Mouse (Mus musculus) MN1 (cell line): ENCODE results near the gene Nav2.

ENCODE experiments used
- DNase-seq: peaks from one replicate; pipeline ENCODE4 v3.0.0-alpha.2; 2016; ENCODE audit warnings: low spot score

Gene Nav2

GRCm38 (mm10) chr7:49400463-49400862 is 491.9 kb downstream of the Nav2 start:
- DNase-seq = no peak

- DNase-seq = no peak
Measured at GRCm38 (mm10) chr7:49402526-49402925, 494.0 kb downstream of the Nav2 start.

- DNase-seq = no peak
Measured at GRCm38 (mm10) chr7:49407688-49408087, 499.2 kb downstream of the Nav2 start.

GRCm38 (mm10) chr7:49408625-49409024 is 500.1 kb downstream of the Nav2 start:
- DNase-seq = no peak

GRCm38 (mm10) chr7:49409265-49409664 is 500.7 kb downstream of the Nav2 start:
- no peak for DNase-seq

- no peak for DNase-seq
Measured at GRCm38 (mm10) chr7:49410188-49410587, 501.7 kb downstream of the Nav2 start.

- DNase-seq = no peak
Measured at GRCm38 (mm10) chr7:49410892-49411291, 502.4 kb downstream of the Nav2 start.

GRCm38 (mm10) chr7:49411803-49412202 is 503.3 kb downstream of the Nav2 start:
- no peak for DNase-seq

GRCm38 (mm10) chr7:49415131-49415530 is 506.6 kb downstream of the Nav2 start:
- DNase-seq = no peak

- no peak for DNase-seq
Measured at GRCm38 (mm10) chr7:49415716-49416115, 507.2 kb downstream of the Nav2 start.

- no peak for DNase-seq
Measured at GRCm38 (mm10) chr7:49418841-49419240, 510.3 kb downstream of the Nav2 start.

- no peak for DNase-seq
Measured at GRCm38 (mm10) chr7:49420139-49420802, 511.8 kb downstream of the Nav2 start.

GRCm38 (mm10) chr7:49421261-49421660 is 512.7 kb downstream of the Nav2 start:
- no peak for DNase-seq

GRCm38 (mm10) chr7:49423943-49424342 is 515.4 kb downstream of the Nav2 start:
- DNase-seq = no peak

GRCm38 (mm10) chr7:49426060-49426459 is 517.5 kb downstream of the Nav2 start:
- DNase-seq = no peak

- DNase-seq = no peak
Measured at GRCm38 (mm10) chr7:49427843-49428242, 519.3 kb downstream of the Nav2 start.

- DNase-seq = no peak
Measured at GRCm38 (mm10) chr7:49428947-49429346, 520.4 kb downstream of the Nav2 start.

- DNase-seq = no peak
Measured at GRCm38 (mm10) chr7:49430808-49431207, 522.3 kb downstream of the Nav2 start.

GRCm38 (mm10) chr7:49433945-49434344 is 525.4 kb downstream of the Nav2 start:
- DNase-seq = no peak

- DNase-seq = no peak
Measured at GRCm38 (mm10) chr7:49436492-49436891, 528.0 kb downstream of the Nav2 start.

- DNase-seq = no peak
Measured at GRCm38 (mm10) chr7:49437901-49438300, 529.4 kb downstream of the Nav2 start.

GRCm38 (mm10) chr7:49439136-49439535 is 530.6 kb downstream of the Nav2 start:
- DNase-seq = no peak

GRCm38 (mm10) chr7:49440333-49440969 is 531.9 kb downstream of the Nav2 start:
- no peak for DNase-seq

GRCm38 (mm10) chr7:49442174-49442573 is 533.7 kb downstream of the Nav2 start:
- no peak for DNase-seq
